Mouse (Mus musculus) C2C12 (cell line): ENCODE measurements around the gene Fam76a. TPM values are rescaled to one million over a fixed set of nuclear protein-coding genes. Genes with fewer than 3 reads are reported as not detected.
"Not testable (repeated sequence)": the region's sequence is repeated elsewhere in the genome, so short reads cannot be mapped to it uniquely, and the experiment has no call there.

Experiments used
- H3K27me3 ChIP-seq: one replicate; pipeline ENCODE4 v1.6.1; 2011; ENCODE audit not compliant: control insufficient read depth, insufficient read depth, insufficient read length
- H3K36me3 ChIP-seq: one replicate; pipeline ENCODE4 v1.6.1; 2011; ENCODE audit not compliant: control insufficient read depth, insufficient read depth
- H3K4me3 ChIP-seq: one replicate; pipeline ENCODE4 v1.5.1; 2011; ENCODE audit warnings: mild to moderate bottlenecking, control low read depth; ENCODE audit not compliant: poor library complexity, insufficient read depth, severe bottlenecking
- H3K79me2 ChIP-seq: one replicate; pipeline ENCODE4 v1.6.1; 2011; ENCODE audit not compliant: control insufficient read depth, insufficient read depth
- H3K79me3 ChIP-seq: one replicate; pipeline ENCODE4 v1.6.1; 2011; ENCODE audit warnings: low read depth, control low read depth
- H3ac ChIP-seq: one replicate; pipeline ENCODE3; 2011; ENCODE audit warnings: low read depth; ENCODE audit not compliant: control insufficient read depth, insufficient read length
- CEBPB ChIP-seq: IDR thresholded peaks from one replicate; pipeline ENCODE4 v1.6.1; 2011; ENCODE audit warnings: low read depth, mild to moderate bottlenecking, control low read depth, moderate library complexity
- CTCF ChIP-seq: IDR thresholded peaks from one replicate; pipeline ENCODE4 v1.5.1; 2011; ENCODE audit not compliant: control insufficient read depth, insufficient read depth, insufficient read length
- FOSL1 ChIP-seq: IDR thresholded peaks from one replicate; pipeline ENCODE4 v1.8.0; 2011; ENCODE audit warnings: mild to moderate bottlenecking, low read length; ENCODE audit not compliant: poor library complexity, insufficient read depth, severe bottlenecking
- MAX ChIP-seq: IDR thresholded peaks from one replicate; pipeline ENCODE4 v1.6.1; 2011; ENCODE audit warnings: mild to moderate bottlenecking, control low read depth
- MYOD1 ChIP-seq: IDR thresholded peaks from one replicate; pipeline ENCODE4 v1.6.1; 2011; ENCODE audit warnings: low read depth; ENCODE audit not compliant: control insufficient read depth, insufficient read length
- MYOG ChIP-seq: IDR thresholded peaks from one replicate; pipeline ENCODE4 v1.6.1; 2011; ENCODE audit not compliant: control insufficient read depth, insufficient read length; ENCODE audit errors: extremely low read depth
- USF1 ChIP-seq: IDR thresholded peaks from one replicate; pipeline ENCODE4 v1.6.1; 2011; ENCODE audit warnings: low read depth, mild to moderate bottlenecking, control low read depth, moderate library complexity
- polyA plus RNA-seq: library from polyadenylated mRNA; unstranded; fragments of >200 nt; fragmentation: generic; extraction: Trizol; gene quantifications from one replicate; pipeline ENCODE4 v1.2.1, GENCODE M21; 2012; ENCODE audit warnings: missing spikeins

Fam76a gene
- polyA plus RNA-seq, 1 experiment, result 15.5 TPM

- no peaks in the 10 kb centered on the region for H3K27me3 ChIP-seq
- H3K79me3 ChIP-seq, result peaks cover 4% of the 10 kb centered on the region
- H3K79me2 ChIP-seq, result peaks cover 17% of the 10 kb centered on the region
- H3K4me3 ChIP-seq, result peak overlapping the region; percentile 74
- TF ChIP-seq FOSL1, result no peak
- TF ChIP-seq USF1, result no peak
- no peak for TF ChIP-seq CEBPB
- no peak for TF ChIP-seq CTCF
- TF ChIP-seq MYOD1, result no peak
- TF ChIP-seq MYOG, result no peak
- TF ChIP-seq MAX, result no peak
- peak overlapping the region; percentile 84 for H3ac ChIP-seq
- H3K36me3 ChIP-seq, result peaks cover 13% of the 10 kb centered on the region
These were observed 262 bp downstream of the Fam76a start for GRCm38 (mm10) chr4:132922061-132922530.

- peaks cover 4% of the 10 kb centered on the region for H3K79me3 ChIP-seq
- peak overlapping the region; percentile 15 for H3ac ChIP-seq
- H3K27me3 ChIP-seq, result no peaks in the 10 kb centered on the region
- H3K4me3 ChIP-seq, result peak overlapping the region; percentile 74
- TF ChIP-seq CTCF (no peak), MYOG (no peak), MAX (no peak), USF1 (no peak)
- H3K36me3 ChIP-seq, result peaks cover 17% of the 10 kb centered on the region
- peaks cover 17% of the 10 kb centered on the region for H3K79me2 ChIP-seq
These were observed 870 bp downstream of the Fam76a start for GRCm38 (mm10) chr4:132921488-132921887.

GRCm38 (mm10) chr4:132920171-132920570, 2.2 kb downstream of the Fam76a start:
- Histone ChIP-seq H3K79me2 (peaks cover 17% of the 10 kb centered on the region), H3ac (no peak overlapping the region)
- no peak for TF ChIP-seq MYOD1
- no peak for TF ChIP-seq USF1
- no peak for TF ChIP-seq CEBPB
- TF ChIP-seq MAX, result no peak
- TF ChIP-seq CTCF, result no peak
- TF ChIP-seq MYOG, result no peak
- no peak for TF ChIP-seq FOSL1

GRCm38 (mm10) chr4:132918493-132918892, 3.9 kb downstream of the Fam76a start:
- peaks cover 17% of the 10 kb centered on the region for H3K79me2 ChIP-seq
- H3K27me3 ChIP-seq, H3K4me3 ChIP-seq, H3K79me3 ChIP-seq, H3ac ChIP-seq: not testable (repeated sequence)
- peaks cover 31% of the 10 kb centered on the region for H3K36me3 ChIP-seq

More at GRCm38 (mm10) chr4:132920171-132920570, 2.2 kb downstream of the Fam76a start:
- Histone ChIP-seq H3K4me3 (no peak overlapping the region), H3K79me3 (peaks cover 4% of the 10 kb centered on the region), H3K36me3 (peaks cover 17% of the 10 kb centered on the region), H3K27me3 (no peaks in the 10 kb centered on the region)

GRCm38 (mm10) chr4:132912156-132912555, 10.2 kb downstream of the Fam76a start:
- H3K4me3 ChIP-seq, result no peak overlapping the region
- peaks cover 56% of the 10 kb centered on the region for H3K36me3 ChIP-seq
- H3ac ChIP-seq, result no peak overlapping the region
- H3K79me2 ChIP-seq, result no peaks in the 10 kb centered on the region
- TF ChIP-seq FOSL1 (no peak), CEBPB (no peak), MYOD1 (no peak), MYOG (no peak), USF1 (no peak)
- no peaks in the 10 kb centered on the region for H3K79me3 ChIP-seq
- no peaks in the 10 kb centered on the region for H3K27me3 ChIP-seq

GRCm38 (mm10) chr4:132905843-132906360, 16.5 kb downstream of the Fam76a start:
- Histone ChIP-seq H3K4me3 (no peak overlapping the region), H3ac (no peak overlapping the region), H3K27me3 (no peaks in the 10 kb centered on the region), H3K36me3 (peaks cover 39% of the 10 kb centered on the region), H3K79me3 (no peaks in the 10 kb centered on the region), H3K79me2 (no peaks in the 10 kb centered on the region)
- no peak for TF ChIP-seq MYOG
- no peak for TF ChIP-seq MAX
- TF ChIP-seq CTCF, result no peak
- no peak for TF ChIP-seq USF1
- no peak for TF ChIP-seq FOSL1
- TF ChIP-seq CEBPB, result no peak
- TF ChIP-seq MYOD1, result no peak
